Mouse (Mus musculus) liver, postnatal 0 days (tissue): ENCODE results near the gene Tcf23. TPM values are rescaled to one million over a fixed set of nuclear protein-coding genes. Genes with fewer than 3 reads are reported as not detected.

Experiments
- ATAC-seq: fragments of 200-750 bp; cut with Nextera tagmentation; 2 replicates; pipeline ENCODE4 v1.8.0; 2017; ENCODE audit warnings: mild to moderate bottlenecking, moderate library complexity
- DNase-seq: peaks from one replicate; pipeline ENCODE4 v3.0.0-alpha.2; 2016
- H3K27ac ChIP-seq: fragments of 300-500 bp; sonication (generic); 2 replicates; pipeline ENCODE4 v1.5.1; 2014; ENCODE audit warnings: antibody characterized with exemption, moderate library complexity, mild to moderate bottlenecking, low read depth
- H3K27me3 ChIP-seq: fragments of 300-500 bp; sonication (generic); 2 replicates; pipeline ENCODE4 v1.6.1; 2014; ENCODE audit warnings: low read length, control low read depth, mixed read lengths; ENCODE audit not compliant: insufficient read depth
- H3K36me3 ChIP-seq: fragments of 300-500 bp; sonication (generic); replicated peaks from 2 replicates; pipeline ENCODE4 v1.6.1; 2014; ENCODE audit warnings: mild to moderate bottlenecking, control low read depth, low read length, moderate library complexity, mixed read lengths; ENCODE audit not compliant: insufficient read depth
- H3K4me1 ChIP-seq: fragments of 300-500 bp; sonication (generic); 2 replicates; pipeline ENCODE4 v1.6.1; 2014; ENCODE audit warnings: antibody characterized with exemption, mild to moderate bottlenecking, control low read depth; ENCODE audit not compliant: insufficient read depth
- H3K4me2 ChIP-seq: fragments of 300-500 bp; sonication (generic); 2 replicates; pipeline ENCODE4 v1.6.1; 2014; ENCODE audit warnings: low read depth, mild to moderate bottlenecking, low read length, moderate library complexity, mixed read lengths
- H3K4me3 ChIP-seq: fragments of 300-500 bp; sonication (generic); 2 replicates; pipeline ENCODE4 v1.5.1; 2014; ENCODE audit warnings: low read depth, low read length
- H3K9ac ChIP-seq: fragments of 300-500 bp; sonication (generic); replicated peaks from 2 replicates; pipeline ENCODE4 v1.6.1; 2014; ENCODE audit warnings: mild to moderate bottlenecking, moderate library complexity
- H3K9me3 ChIP-seq: fragments of 300-500 bp; sonication (generic); 2 replicates; pipeline ENCODE4 v1.6.1; 2016; ENCODE audit warnings: mild to moderate bottlenecking, control low read depth, low read length, mixed read lengths
- CTCF ChIP-seq: sonication (generic); IDR thresholded peaks from 2 replicates; pipeline ENCODE4 v1.5.1; 2016; ENCODE audit warnings: antibody characterized with exemption, low read depth
- EP300 ChIP-seq: IDR thresholded peaks from 2 replicates; pipeline ENCODE4 v1.6.1; 2016; ENCODE audit warnings: antibody characterized with exemption, low read depth, mild to moderate bottlenecking
- WGBS: fragments of 180-500 bp; shearing (Covaris S2); extraction: QIAGEN DNeasy Blood & Tissue Kit; methylation state at CpG from one replicate; pipeline ENCODE4 v1.1.7; 2014; ENCODE audit not compliant: insufficient replicate concordance; 5-methylcytosine and 5-hydroxymethylcytosine counted together
- polyA plus RNA-seq: library from polyadenylated mRNA; unstranded; fragments of >200 nt; fragmentation: Nextera tagmentation; extraction: Ambion mirVana; gene quantifications from 2 replicates; pipeline ENCODE4 v1.2.1, GENCODE M21; 2015

Gene Tcf23
- polyA plus RNA-seq, 1 experiment from 2014 or later, result 0.05 TPM

DNA sequence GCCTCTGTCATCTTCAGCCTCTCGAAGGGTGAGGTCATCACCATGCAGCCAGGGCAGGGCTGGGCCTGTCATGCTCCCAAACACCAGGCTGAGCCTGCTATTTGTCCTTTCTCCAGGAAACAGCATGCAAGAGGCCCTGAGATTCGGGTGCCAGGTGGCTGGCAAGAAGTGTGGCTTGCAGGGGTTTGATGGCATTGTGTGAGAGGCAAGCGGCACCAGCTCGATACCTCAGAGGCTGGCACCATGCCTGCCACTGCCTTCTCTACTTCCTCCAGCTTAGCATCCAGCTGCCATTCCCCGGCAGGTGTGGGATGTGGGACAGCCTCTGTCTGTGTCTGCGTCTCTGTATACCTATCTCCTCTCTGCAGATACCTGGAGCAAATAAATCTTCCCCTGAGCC, 37.6 kb upstream of the Tcf23 start:
- Histone ChIP-seq H3K27me3 (no peaks in the 10 kb centered on the region), H3K4me1 (no peaks in the 10 kb centered on the region; the same call in 1 of the 2 replicates), H3K4me2 (no peak overlapping the region), H3K27ac (no peak overlapping the region), H3K9me3 (no peaks in the 10 kb centered on the region), H3K36me3 (peaks cover 6% of the 10 kb centered on the region; the same call in 1 of the 2 replicates), H3K4me3 (no peak overlapping the region), H3K9ac (no peak overlapping the region)
- 78% methylated on average over 6 of the region's 6 CpGs for WGBS
- ATAC-seq, result no peak
- no peak for DNase-seq
- TF ChIP-seq EP300, result no peak
- TF ChIP-seq CTCF, result no peak

DNA sequence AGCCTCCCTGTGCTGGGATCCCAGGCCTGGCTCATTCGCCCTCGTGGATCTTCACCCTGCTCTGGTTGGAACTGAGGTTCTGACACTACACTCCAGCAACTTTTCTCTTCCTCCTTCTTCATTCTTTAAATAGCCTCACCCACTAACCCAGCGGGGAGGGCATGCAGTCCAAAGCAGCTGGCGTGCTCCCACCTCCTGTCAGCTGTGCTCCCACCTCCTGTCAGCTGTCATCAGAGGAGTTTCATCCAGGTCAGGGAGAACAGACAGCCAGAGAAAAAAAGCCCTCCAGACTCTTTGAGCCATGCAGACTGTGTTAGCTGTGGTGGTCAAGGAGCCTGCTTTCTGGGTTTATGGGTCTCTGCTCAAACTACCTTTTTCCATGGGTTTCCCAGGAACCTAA, 37.1 kb upstream of the Tcf23 start:
- ATAC-seq, result no peak
- H3K36me3 ChIP-seq, result peaks cover 6% of the 10 kb centered on the region; the same call in 1 of the 2 replicates
- DNase-seq, result no peak
- no peaks in the 10 kb centered on the region for H3K27me3 ChIP-seq
- no peaks in the 10 kb centered on the region for H3K9me3 ChIP-seq
- WGBS, result 68% methylated on average over 4 of the region's 4 CpGs
- H3K4me3 ChIP-seq, result no peak overlapping the region
- no peak overlapping the region for H3K4me2 ChIP-seq
- no peak overlapping the region for H3K27ac ChIP-seq
- no peaks in the 10 kb centered on the region; the same call in 1 of the 2 replicates for H3K4me1 ChIP-seq
- no peak overlapping the region for H3K9ac ChIP-seq
- TF ChIP-seq CTCF, result no peak
- TF ChIP-seq EP300, result no peak

DNA sequence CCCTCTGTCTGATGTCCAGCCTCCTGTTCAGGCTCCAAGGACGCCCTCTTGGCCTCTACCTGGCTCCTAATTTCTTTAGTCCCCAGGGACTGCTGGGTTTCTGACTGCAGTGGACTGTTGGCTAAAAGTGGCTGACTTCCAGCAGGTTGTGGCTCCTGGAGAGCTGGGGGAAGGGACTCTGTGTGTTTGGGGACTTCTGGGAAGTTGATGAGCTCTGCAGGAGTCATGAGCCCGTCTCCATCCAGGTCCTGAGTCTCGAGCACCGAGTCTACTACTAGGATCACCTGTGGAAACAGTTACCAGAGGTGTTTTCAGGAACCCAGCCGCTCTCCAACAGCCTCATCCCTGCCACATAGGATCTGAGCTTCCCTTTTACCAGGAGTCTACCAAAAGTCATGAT, 34.8 kb upstream of the Tcf23 start:
- Histone ChIP-seq H3K36me3 (peaks cover 2% of the 10 kb centered on the region; the same call in 1 of the 2 replicates), H3K9ac (no peak overlapping the region), H3K4me1 (no peaks in the 10 kb centered on the region), H3K27me3 (no peaks in the 10 kb centered on the region), H3K4me2 (no peak overlapping the region), H3K4me3 (no peak overlapping the region), H3K27ac (no peak overlapping the region), H3K9me3 (no peaks in the 10 kb centered on the region)
- ATAC-seq (no peak), DNase-seq (no peak)
- TF ChIP-seq EP300 (no peak), CTCF (no peak)
- 71% methylated on average over 5 of the region's 5 CpGs for WGBS

DNA sequence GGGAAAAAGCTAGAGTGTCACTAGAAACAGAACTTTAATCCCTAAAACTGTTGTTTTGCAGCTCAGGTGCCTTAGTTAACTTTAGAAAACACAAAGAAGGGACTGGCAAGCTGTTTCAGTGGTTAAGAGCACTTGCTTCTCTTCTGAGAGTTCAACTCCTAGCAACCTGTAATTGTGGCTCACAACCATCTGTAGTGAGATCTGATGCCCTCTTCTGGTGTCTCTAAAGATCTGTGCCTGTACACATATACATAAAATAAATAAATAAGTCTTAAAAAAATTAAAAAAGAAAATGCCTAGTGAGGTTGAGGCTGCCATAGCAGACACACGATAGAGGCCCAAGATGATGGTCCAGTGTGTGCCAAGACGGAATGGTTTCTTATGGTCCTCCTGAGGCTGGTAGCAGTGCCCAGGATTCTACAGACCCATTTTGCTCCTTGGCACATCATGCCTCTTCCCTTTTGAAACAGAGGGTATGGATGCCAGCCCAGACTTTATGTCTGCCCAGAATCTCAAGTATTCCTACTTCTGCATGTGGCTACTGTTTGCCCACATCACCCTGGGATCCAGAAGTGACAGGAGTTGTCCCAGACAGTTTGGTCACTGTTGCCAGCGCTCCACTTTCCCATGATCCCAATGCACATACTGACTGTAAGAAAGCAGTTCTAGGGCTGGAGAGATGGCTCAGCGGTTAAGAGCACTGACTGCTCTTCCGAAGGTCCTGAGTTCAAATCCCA, 33.6 kb upstream of the Tcf23 start:
- Histone ChIP-seq H3K27ac (no peak overlapping the region), H3K9me3 (no peaks in the 10 kb centered on the region), H3K4me2 (no peak overlapping the region), H3K4me3 (no peak overlapping the region), H3K27me3 (no peaks in the 10 kb centered on the region), H3K9ac (no peak overlapping the region), H3K4me1 (no peaks in the 10 kb centered on the region), H3K36me3 (0 out of 2 replicates have a peak, but pooled peaks cover 2% of the 10 kb centered on the region)
- DNase-seq (no peak), ATAC-seq (no peak)
- WGBS, result 80% methylated on average over 5 of the region's 5 CpGs
- TF ChIP-seq CTCF (peak; percentile 24; the same call in 1 of the 2 replicates), EP300 (no peak)

DNA sequence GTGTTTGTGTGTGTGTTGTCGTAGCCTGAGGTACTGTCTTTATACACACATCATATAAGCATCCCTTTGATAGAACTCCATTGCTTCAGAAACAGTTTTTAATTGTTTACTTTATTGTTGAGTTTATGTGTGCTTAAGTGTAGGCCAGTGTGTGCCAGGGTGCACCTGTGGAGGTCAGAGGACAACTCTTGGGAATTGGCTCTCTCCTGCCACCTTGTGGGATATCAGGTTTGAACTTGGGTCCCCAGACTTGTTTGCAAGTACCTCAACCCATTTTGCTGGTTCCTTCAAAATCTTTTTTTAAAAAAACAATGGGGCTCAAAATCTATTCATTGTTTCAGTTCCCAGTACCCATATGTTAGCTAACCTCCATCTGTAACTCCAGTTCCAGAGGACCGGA, 25.5 kb upstream of the Tcf23 start:
- Histone ChIP-seq H3K9me3 (no peaks in the 10 kb centered on the region), H3K27ac (no peak overlapping the region), H3K4me1 (no peaks in the 10 kb centered on the region), H3K27me3 (no peaks in the 10 kb centered on the region), H3K9ac (no peak overlapping the region), H3K4me3 (no peak overlapping the region), H3K4me2 (no peak overlapping the region), H3K36me3 (no peaks in the 10 kb centered on the region)
- TF ChIP-seq CTCF (peak; percentile 62), EP300 (no peak)
- 95% methylated on average over 2 of the region's 2 CpGs for WGBS
- DNase-seq (peak; percentile 50), ATAC-seq (no peak)

DNA sequence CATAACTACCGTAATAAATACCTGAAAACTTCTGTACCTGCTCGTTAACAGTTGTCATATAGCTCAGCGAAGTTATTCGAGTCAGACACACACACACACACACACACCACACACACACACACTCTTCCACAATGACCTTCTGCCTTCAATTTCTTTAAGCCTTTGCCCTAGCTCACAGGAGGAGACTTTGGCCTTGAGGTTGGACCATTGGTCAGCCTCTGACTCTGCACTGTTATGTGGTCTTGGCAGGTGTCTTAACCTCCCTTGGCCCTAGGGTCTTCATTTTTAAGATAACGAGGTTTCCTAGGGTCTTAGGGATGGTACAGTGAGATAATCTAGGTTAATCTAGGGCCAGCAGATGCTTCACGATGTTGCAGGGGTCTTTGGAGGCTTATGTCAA, 24.1 kb upstream of the Tcf23 start:
- Histone ChIP-seq H3K27me3 (no peaks in the 10 kb centered on the region), H3K9me3 (no peaks in the 10 kb centered on the region), H3K4me1 (no peaks in the 10 kb centered on the region), H3K9ac (no peak overlapping the region), H3K36me3 (no peaks in the 10 kb centered on the region), H3K4me2 (peak overlapping the region; percentile 71; the same call in 1 of the 2 replicates), H3K4me3 (no peak overlapping the region), H3K27ac (no peak overlapping the region)
- no peak for TF ChIP-seq CTCF
- TF ChIP-seq EP300, result no peak
- ATAC-seq (no peak), DNase-seq (no peak)
- 85% methylated on average over 6 of the region's 6 CpGs for WGBS
